Comparison of ENCODE assay signal across 30 mouse cellular contexts in the genomic region with DNA sequence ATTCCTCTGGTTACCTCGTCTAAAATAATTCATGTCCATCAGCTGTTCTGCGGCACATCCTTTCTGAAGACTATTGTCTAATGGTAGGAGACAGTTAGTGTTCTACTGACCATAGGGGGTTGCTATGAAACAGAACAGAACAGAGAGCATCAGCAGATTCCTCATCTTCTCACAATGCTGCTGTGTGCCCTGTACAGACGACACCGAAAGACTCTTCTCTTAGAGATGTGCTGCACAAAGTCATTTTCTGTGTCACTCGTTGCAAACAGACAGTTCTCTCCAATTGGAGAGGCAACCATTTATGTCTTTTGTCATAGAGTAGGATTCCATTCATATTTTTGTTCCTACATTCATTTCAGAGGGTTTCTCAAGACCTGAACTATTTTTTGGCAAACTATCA. TPM values are rescaled to one million over a fixed set of nuclear protein-coding genes. Genes with fewer than 3 reads are reported as not detected.
DNase-seq lines count a peak whose midpoint lies in the region; ATAC-seq and TF ChIP-seq lines count a peak whose summit lies in the region.
"Had no signal": no experiment of that assay in that cellular context is flagged by ENCODE, and none has a peak within 500 bp of the region (broad histone marks: within the 10 kb centered on the region; RNA-seq: fewer than 3 reads in every experiment).

A gene (minus strand): TSS at position 101 of the 400 bp plus-strand sequence.

- H3K36me3 ChIP-seq in forebrain, embryonic 10.5 days (replicated peaks), result no peaks in the 10 kb centered on the region
- no peaks in the 10 kb centered on the region for H3K36me3 ChIP-seq in forebrain, embryonic 13.5 days (ENCODE audit: poor library complexity, severe bottlenecking)
- no peaks in the 10 kb centered on the region for H3K36me3 ChIP-seq in embryonic facial prominence, embryonic 12.5 days
- H3K36me3 ChIP-seq in limb, embryonic 14.5 days (ENCODE audit: control insufficient read depth, insufficient read depth, low read length), result no peaks in the 10 kb centered on the region
- H3K36me3 ChIP-seq: hindbrain, embryonic 15.5 days; midbrain, embryonic 12.5 days; stomach, embryonic 15.5 days had no signal

- intact Hi-C loops in left cerebral cortex, adult 2 months (cut with DNase I), result loop anchor here (5.0 to 10.0 kb wide), 6 partner anchors 166 to 946 kb away; a partner anchor contains a TSS

- no peaks in the 10 kb centered on the region for H3K9me3 ChIP-seq in forebrain, embryonic 10.5 days
- H3K9me3 ChIP-seq in forebrain, embryonic 13.5 days (replicated peaks), result no peaks in the 10 kb centered on the region
- no peaks in the 10 kb centered on the region for H3K9me3 ChIP-seq in embryonic facial prominence, embryonic 12.5 days
- no peaks in the 10 kb centered on the region for H3K9me3 ChIP-seq in limb, embryonic 14.5 days (ENCODE audit: control insufficient read depth, low read length)
- H3K9me3 ChIP-seq: hindbrain, embryonic 15.5 days; midbrain, embryonic 12.5 days; stomach, embryonic 15.5 days had no signal

- TF ChIP-seq POLR2A in limb, embryonic 14.5 days (IDR thresholded peaks at IDR 0.05; ENCODE audit: borderline replicate concordance, extremely low read depth, insufficient read depth, insufficient read length), result no peak

- H3K27ac ChIP-seq in forebrain, embryonic 10.5 days, result peak within 1 kb of the TSS; percentile 40; the same call in 1 of the 2 replicates
- H3K27ac ChIP-seq in forebrain, embryonic 13.5 days, result no peak within 1 kb of the TSS
- H3K27ac ChIP-seq in left cerebral cortex, adult 2 months, result peak within 1 kb of the TSS; percentile 74
- peak within 1 kb of the TSS; percentile 79 for H3K27ac ChIP-seq in embryonic facial prominence, embryonic 12.5 days
- peak within 1 kb of the TSS; percentile 21; the same call in 1 of the 2 replicates for H3K27ac ChIP-seq in limb, embryonic 14.5 days (replicated peaks; ENCODE audit: low read depth, low read length)
- H3K27ac ChIP-seq: heart, adult 2 months; layer of hippocampus, adult 2 months; liver, embryonic 14.5 days; macrophage; midbrain, embryonic 12.5 days; stomach, embryonic 15.5 days had no signal

- WGBS in forebrain, embryonic 10.5 days, result 89% methylated on average over 5 of the region's 5 CpGs
- WGBS in forebrain, embryonic 13.5 days, result 79% methylated on average over 5 of the region's 5 CpGs
- 70% methylated on average over 5 of the region's 5 CpGs for WGBS in embryonic facial prominence, embryonic 12.5 days
- WGBS in limb, embryonic 14.5 days, result 82% methylated on average over 5 of the region's 5 CpGs

- no peaks in the 10 kb centered on the region for H3K27me3 ChIP-seq in forebrain, embryonic 10.5 days (ENCODE audit: poor library complexity, severe bottlenecking)
- H3K27me3 ChIP-seq in forebrain, embryonic 13.5 days, result no peaks in the 10 kb centered on the region
- H3K27me3 ChIP-seq in embryonic facial prominence, embryonic 12.5 days, result no peaks in the 10 kb centered on the region
- H3K27me3 ChIP-seq in limb, embryonic 14.5 days (ENCODE audit: control insufficient read depth, insufficient read depth, low read length), result no peaks in the 10 kb centered on the region
- H3K27me3 ChIP-seq: hindbrain, embryonic 15.5 days; Patski; stomach, embryonic 15.5 days had no signal

- no peak for ATAC-seq in forebrain, embryonic 13.5 days
- no peak for ATAC-seq in embryonic facial prominence, embryonic 12.5 days (ENCODE audit: insufficient number of reproducible peaks, insufficient read depth, low FRiP score, low TSS enrichment)
- ATAC-seq in limb, embryonic 14.5 days (ENCODE audit: low FRiP score, low read depth), result no peak
- ATAC-seq: intestine, postnatal 0 days; Patski had no signal

- TF ChIP-seq CTCF in left cerebral cortex, adult 2 months (IDR thresholded peaks at IDR 0.05), result no peak

- no peak within 1 kb of the TSS for H3K4me3 ChIP-seq in forebrain, embryonic 10.5 days
- H3K4me3 ChIP-seq in forebrain, embryonic 13.5 days, result no peak within 1 kb of the TSS
- H3K4me3 ChIP-seq in left cerebral cortex, adult 2 months, result no peak within 1 kb of the TSS
- H3K4me3 ChIP-seq in embryonic facial prominence, embryonic 12.5 days, result no peak within 1 kb of the TSS
- H3K4me3 ChIP-seq in limb, embryonic 14.5 days (replicated peaks; ENCODE audit: low read length), result no peak within 1 kb of the TSS
- H3K4me3 ChIP-seq: heart, adult 2 months; hindbrain, embryonic 15.5 days; layer of hippocampus, adult 2 months; midbrain, embryonic 12.5 days; stomach, embryonic 15.5 days had no signal

- no peak for DNase-seq in forebrain, embryonic 10.5 days (ENCODE audit: extremely low spot score, low spot score)
- DNase-seq in left cerebral cortex, adult 2 months (ENCODE audit: extremely low spot score in 1 of 2, low spot score in 2 of 2), result no peak
- no peak for DNase-seq in left cerebral cortex, adult 9 months (ENCODE audit: low spot score in 2 of 2)
- DNase-seq in limb, embryonic 14.5 days (ENCODE audit: low spot score), result no peak
- no peak for DNase-seq in urinary bladder, postnatal 25 days (ENCODE audit: low spot score)
- DNase-seq in spleen, postnatal 14 days (ENCODE audit: low spot score in 2 of 2), result no peak
- DNase-seq: adrenal gland, adult 8-10 months; cerebellum, adult 9-10 months; gastrocnemius, postnatal 25 days; heart, adult 2 months; heart, postnatal 36 days; kidney, postnatal 10 days; left cerebral cortex, postnatal 4 days; right cerebral cortex, postnatal 14 days had no signal

- no peak within 1 kb of the TSS for H3K4me2 ChIP-seq in forebrain, embryonic 13.5 days
- peak within 1 kb of the TSS; percentile 24; the same call in 1 of the 2 replicates for H3K4me2 ChIP-seq in embryonic facial prominence, embryonic 12.5 days (replicated peaks)
- peak within 1 kb of the TSS; percentile 34 for H3K4me2 ChIP-seq in limb, embryonic 14.5 days (replicated peaks; ENCODE audit: low read depth, low read length, severe bottlenecking)
- H3K4me2 ChIP-seq: midbrain, embryonic 12.5 days; stomach, embryonic 15.5 days had no signal

- no peak within 1 kb of the TSS for H3K9ac ChIP-seq in forebrain, embryonic 13.5 days
- H3K9ac ChIP-seq in embryonic facial prominence, embryonic 12.5 days, result no peak within 1 kb of the TSS
- no peak within 1 kb of the TSS for H3K9ac ChIP-seq in limb, embryonic 14.5 days (ENCODE audit: low read depth, low read length, severe bottlenecking)
- H3K9ac ChIP-seq: hindbrain, embryonic 15.5 days; liver, embryonic 14.5 days; midbrain, embryonic 12.5 days; stomach, embryonic 15.5 days had no signal

- H3K4me1 ChIP-seq in forebrain, embryonic 10.5 days, result peaks cover 34% of the 10 kb centered on the region
- H3K4me1 ChIP-seq in forebrain, embryonic 13.5 days, result peaks cover 25% of the 10 kb centered on the region
- H3K4me1 ChIP-seq in embryonic facial prominence, embryonic 12.5 days, result peaks cover 8% of the 10 kb centered on the region
- H3K4me1 ChIP-seq in limb, embryonic 14.5 days (ENCODE audit: control insufficient read depth, insufficient read depth, low read length), result peaks cover 26% of the 10 kb centered on the region
- H3K4me1 ChIP-seq: stomach, embryonic 15.5 days had no signal

RNA-seq across cellular contexts. Expression of the gene that starts here (rescaled TPM):
- 0.15 and 0.39 TPM in 2 replicates for polyA plus RNA-seq in forebrain, embryonic 10.5 days (2016; fragmentation: Nextera tagmentation; extraction: Ambion mirVana)
- polyA plus RNA-seq in forebrain, embryonic 13.5 days (2015; fragmentation: Nextera tagmentation; extraction: Ambion mirVana), result 0.23 and 0.27 TPM in 2 replicates
- total RNA-seq in left cerebral cortex, adult 2 months (2021), result under 1 TPM; 0.25 to 0.33 TPM
- 0.12 and 0.13 TPM in 2 replicates for polyA plus RNA-seq in embryonic facial prominence, embryonic 12.5 days (2016; fragmentation: Nextera tagmentation; extraction: Ambion mirVana)
- 0.05 TPM in 1 of 2 replicates, not detected in the other for polyA plus RNA-seq in limb, embryonic 14.5 days (2012; rRNA removed)
- 0.23 TPM in 1 of 2 replicates, not detected in the other for polyA plus RNA-seq in limb, embryonic 14.5 days (2014; fragmentation: Nextera tagmentation; extraction: Ambion mirVana)
- total RNA-seq: adrenal gland, adult 8-10 months; common myeloid progenitor, adult 5-6 weeks; gastrocnemius, postnatal 25 days; heart, adult 2 months; heart, postnatal 36 days; layer of hippocampus, adult 2 months; neutrophil, adult 5-6 weeks had no signal
- polyA plus RNA-seq: heart, adult 2 months; heart, embryonic 14.5 days; intestine, postnatal 0 days; liver, embryonic 14.5 days; lung, embryonic 16.5 days; macrophage; spleen, adult 2 months; thymus, postnatal 0 days had no signal
